Mouse (Mus musculus): Measurements from ENCODE around the gene Tmem50a.

Tmem50a gene

DNA sequence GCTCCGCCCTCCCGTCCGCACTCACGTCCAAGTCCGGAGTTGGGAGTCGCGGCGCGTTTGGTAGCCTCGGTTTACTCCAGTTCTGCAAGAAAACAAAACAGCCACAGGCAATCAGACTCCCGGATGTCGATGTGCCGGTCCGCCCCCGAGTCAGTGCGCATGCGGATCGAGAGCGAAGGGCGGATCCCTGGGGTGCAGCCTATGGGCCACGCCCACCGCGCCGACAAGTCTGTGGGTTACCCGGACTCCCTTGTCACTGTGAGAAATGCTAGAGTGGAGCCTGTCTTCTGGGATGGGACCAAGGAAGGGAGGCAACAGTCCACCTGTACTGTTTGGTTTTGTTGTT lies at the start of gene Tmem50a:
TSS of gene Tmem50a (minus strand) at position 161 of the 346 bp plus-strand sequence.
- peak; percentile 95 for DNase-seq (ENCODE audit: low spot score in 2 of 2)

DNA sequence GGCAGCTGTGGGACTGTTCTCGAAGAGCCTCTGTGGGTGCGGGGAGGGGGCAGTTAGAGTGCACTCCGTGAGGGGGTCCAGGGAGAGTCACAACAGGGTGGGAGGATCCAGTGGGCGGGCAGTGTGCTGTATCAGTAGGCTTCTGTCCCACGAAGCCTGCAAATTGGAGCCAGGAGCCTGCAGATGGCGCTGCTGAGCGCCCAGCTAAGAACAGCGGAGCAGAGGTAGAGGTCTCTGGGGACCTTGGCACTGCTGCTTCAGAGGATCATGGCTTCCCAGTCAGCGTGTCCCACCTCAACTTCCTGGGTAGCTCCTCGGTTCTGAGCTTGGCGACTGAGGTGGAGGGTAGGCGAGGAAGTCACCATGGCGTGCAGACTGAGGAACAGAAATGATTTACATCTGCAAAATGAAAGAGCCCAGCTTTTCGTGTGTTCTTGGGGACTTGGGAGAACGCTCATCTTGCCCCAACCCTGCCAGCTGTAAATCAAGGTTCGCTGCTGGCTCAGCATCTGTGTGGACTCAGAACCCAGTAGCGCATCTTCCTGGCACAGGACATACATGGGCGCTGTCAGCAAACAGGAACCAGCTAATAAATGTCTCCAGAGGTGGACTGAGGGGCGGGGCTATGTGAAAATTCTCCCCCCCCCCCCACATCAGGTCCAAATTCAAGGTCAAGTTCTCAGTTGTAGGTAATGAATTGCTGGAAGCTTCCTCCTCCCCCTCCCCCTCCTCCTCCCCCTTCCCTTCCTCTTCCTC lies 48.4 kb upstream of the Tmem50a start:
- DNase-seq (ENCODE audit: low spot score in 2 of 2) = no peak

- DNase-seq (ENCODE audit: low spot score in 2 of 2) = peak in 1 of 2 experiments; percentile 71
Observed at GRCm38 (mm10) chr4:134956328-134956727, 41.5 kb upstream of the Tmem50a start.

- DNase-seq (ENCODE audit: low spot score in 2 of 2) = no peak
Observed at GRCm38 (mm10) chr4:134955845-134956244, 41.0 kb upstream of the Tmem50a start.

DNA sequence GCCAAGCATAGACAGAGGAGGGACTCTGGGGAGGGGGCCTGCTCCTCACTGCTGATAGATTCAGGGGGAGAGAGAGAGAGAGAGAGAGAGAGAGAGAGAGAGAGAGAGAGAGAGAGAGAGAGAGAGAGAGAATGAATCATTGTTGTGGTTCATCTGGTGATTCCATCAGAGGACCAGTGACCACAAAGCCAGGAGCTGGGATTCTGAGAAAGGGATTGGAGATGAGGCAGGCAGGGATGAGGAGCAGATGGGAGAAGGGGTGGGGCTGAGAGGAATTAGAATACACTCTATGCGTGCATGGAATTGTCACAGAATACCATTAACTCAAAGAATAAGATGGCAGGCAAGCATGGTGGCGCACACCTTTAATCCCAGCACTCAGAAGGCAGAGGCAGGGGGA lies 40.4 kb upstream of the Tmem50a start:
- no peak for DNase-seq (ENCODE audit: low spot score in 2 of 2)

- no peak for DNase-seq (ENCODE audit: low spot score in 2 of 2)
Observed at GRCm38 (mm10) chr4:134954461-134954860, 39.6 kb upstream of the Tmem50a start.

GRCm38 (mm10) chr4:134950518-134951091 lies 35.8 kb upstream of the Tmem50a start:
- DNase-seq (ENCODE audit: low spot score in 2 of 2) = peak in 1 of 2 experiments; percentile 46

GRCm38 (mm10) chr4:134946024-134946744 lies 31.4 kb upstream of the Tmem50a start:
- peak; percentile 83 for DNase-seq (ENCODE audit: low spot score in 2 of 2)

GRCm38 (mm10) chr4:134943758-134944538 lies 29.1 kb upstream of the Tmem50a start:
- DNase-seq (ENCODE audit: low spot score in 2 of 2) = peak; percentile 57 to 60

DNA sequence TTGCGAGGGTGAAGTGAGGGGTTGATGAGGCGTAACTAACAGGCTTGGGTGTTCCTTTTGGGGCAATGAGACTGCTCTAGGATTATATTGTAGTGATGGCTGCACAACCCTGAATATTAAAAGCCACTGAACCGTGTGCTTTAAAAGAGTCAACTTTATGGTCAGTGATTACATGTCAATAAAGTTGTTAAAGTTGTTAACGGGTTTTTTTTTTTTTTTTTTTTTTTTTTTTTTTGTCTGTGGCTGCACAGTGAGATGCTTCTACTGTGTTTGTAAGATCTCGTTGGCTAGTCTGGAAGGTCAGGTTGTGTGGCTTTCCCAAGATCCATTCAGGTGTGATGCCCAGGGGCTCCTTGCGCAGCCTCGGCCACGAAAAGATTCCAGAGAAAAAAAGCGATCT lies 25.1 kb upstream of the Tmem50a start:
- no peak for DNase-seq (ENCODE audit: low spot score in 2 of 2)

DNA sequence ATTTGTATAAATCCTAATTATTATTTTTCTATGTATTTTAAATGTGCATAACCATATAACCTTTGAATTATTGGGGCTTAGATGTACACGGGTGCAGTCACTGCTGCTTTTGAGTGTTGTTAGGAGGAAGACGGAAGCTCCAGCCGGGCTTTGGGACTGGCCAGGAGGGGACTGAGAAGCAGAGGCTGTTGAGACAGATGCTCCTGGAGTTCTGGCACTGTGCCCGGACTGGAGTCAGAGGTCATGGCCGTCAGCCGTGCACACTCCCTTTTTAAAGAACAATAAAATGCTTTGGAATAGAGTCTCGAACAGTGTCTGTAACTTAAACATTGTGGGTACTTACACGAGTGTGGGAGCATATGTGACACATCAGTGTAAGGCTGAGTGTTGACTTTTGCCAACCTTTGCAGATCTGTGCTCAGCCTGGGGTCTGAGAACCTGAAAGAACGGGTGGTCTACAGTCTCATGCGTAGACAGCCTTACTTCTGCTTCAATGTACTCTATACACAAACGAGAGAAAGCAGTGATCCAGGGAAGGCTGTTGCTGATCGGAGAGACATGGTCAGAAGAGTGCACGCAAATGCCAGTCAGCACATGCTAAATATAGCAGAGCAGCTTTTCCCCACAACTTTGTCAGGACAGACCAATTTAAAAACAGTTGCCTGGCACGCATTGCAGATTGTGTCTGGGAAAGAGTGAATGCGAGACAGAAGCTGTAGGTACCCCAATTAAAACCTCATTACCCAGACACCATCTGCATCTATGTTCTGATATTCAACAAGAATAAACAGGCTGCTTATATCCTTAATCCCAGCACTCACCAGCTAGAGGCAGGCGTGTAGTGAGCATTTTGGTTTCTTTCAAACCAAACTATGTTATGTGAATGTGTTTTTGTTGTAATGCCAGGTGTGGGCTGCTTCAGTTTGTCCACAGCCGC lies 22.7 kb upstream of the Tmem50a start:
- DNase-seq (ENCODE audit: low spot score in 2 of 2) = no peak

DNA sequence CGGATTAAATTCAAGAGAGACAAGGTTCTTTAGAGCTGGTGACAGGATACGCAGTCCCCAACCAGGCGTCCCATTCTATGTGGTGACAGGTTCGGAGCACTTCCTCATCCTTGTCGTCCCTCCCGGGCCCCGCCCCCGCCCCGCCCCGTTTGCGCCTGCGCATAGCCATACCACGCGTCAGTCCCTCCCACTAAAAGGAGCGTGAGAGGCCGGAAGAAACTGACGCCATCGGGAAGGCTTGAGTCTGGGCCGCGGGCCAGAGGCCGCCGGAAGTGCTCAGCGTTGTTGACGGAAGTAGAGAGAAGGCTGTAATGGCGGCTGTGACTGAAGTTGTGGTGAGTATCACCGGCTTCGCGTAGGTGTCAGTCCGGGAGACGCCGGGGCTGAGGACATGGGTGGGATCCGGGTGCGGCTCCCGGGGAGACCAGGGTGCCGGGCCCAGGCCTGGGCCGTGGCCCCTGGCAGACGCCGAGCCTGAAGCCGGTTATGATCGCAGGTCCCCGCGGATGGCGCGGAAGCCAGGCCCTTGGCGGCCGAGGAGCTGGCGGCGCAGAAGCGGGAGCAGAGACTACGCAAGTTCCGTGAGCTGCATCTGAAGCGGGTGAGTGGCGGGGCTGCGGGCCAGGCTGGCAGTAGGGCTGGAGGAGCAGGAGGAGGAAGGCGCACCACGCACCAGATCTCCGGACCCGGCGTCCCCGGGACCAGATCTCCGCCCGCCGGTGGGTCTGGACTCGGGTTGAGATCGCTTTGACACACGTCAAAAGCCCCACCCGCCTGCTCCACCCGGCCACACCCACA lies 16.1 kb upstream of the Tmem50a start, which contains the start of gene Syf2:
TSS of gene Syf2 (plus strand) at position 215 of the 798 bp plus-strand sequence.
- peak; percentile 98 for DNase-seq (ENCODE audit: low spot score in 2 of 2)

- DNase-seq (ENCODE audit: low spot score in 2 of 2) = no peak
Observed at GRCm38 (mm10) chr4:134930190-134930589, 15.4 kb upstream of the Tmem50a start.

- no peak for DNase-seq (ENCODE audit: low spot score in 2 of 2)
Observed at GRCm38 (mm10) chr4:134929536-134929935, 14.7 kb upstream of the Tmem50a start.

DNA sequence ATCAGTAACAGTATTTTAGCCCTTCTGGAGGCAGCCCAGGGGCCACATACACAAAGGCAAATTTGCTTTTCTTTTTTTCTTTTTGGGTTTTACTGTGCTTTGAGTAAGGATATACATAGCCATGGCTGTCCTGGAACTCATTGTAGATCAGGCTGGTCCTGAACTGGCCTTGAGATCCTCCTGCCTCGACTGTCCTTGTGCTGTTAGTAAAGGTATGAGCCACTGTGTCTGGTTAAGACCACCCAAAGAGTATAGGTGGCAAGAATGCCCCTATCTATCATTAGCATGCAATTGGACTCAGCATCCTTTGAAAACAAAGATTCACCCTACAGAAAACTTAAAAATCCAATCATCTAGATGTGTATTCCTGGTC lies 13.6 kb upstream of the Tmem50a start:
- no peak for DNase-seq (ENCODE audit: low spot score in 2 of 2)

- no peak for DNase-seq (ENCODE audit: low spot score in 2 of 2)
Observed at GRCm38 (mm10) chr4:134927815-134928463, 13.1 kb upstream of the Tmem50a start.

DNA sequence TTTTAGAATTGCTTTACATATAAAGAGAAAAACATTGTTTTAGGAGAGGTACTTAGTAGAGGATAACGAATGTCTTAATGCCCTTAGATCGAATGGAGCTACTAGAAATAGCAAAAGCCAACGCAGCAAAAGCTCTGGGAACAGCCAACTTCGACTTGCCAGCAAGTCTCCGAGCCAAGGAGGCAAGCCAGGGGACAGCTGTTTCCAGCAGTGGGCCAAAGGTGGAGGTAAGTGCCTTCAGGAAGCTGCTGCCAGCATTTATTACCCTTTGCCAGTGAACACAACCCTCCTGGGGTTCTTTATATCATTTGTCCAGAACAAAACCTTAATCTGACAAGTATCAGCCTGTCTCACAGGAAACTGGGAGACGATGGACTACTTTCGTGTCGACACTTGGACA lies 10.4 kb upstream of the Tmem50a start:
- DNase-seq (ENCODE audit: low spot score in 2 of 2) = no peak

DNA sequence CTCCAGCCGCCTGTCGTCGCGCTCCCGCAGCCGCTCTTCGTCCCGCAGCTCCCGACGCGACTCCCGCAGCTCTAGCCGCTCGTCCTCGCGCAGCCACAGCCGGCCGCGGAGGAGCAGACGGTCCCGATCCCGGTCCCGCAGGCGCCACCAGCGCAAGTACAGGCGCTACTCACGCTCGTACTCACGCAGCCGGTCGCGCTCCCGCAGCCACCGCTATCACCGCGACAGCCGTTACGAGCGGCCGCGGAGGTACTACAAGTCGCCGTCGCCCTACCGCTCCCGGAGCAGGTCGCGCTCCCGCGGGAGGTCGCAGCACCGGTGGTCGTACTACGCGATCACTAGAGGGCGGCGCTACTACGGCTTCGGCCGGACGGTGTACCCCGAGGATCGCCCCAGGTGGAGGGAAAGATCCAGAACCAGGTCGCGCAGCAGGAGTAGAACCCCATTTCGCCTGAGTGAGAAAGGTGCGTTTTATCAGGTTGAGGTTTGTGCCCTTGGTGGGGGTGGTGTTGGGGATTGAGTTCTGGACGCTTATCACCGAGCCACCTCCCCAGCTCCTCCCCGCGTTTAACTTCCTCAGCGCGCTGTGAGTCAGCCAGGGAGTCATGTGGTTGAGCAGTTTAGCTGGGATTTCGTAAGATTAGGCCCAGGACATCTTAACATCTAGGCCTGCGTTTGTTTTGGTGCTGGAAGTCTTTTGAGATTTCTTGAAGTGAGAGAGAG lies 9.4 kb upstream of the Tmem50a start:
- DNase-seq (ENCODE audit: low spot score in 2 of 2) = peak; percentile 54 to 66
